Mouse (Mus musculus): ENCODE results near the gene Hcst.

DNA sequence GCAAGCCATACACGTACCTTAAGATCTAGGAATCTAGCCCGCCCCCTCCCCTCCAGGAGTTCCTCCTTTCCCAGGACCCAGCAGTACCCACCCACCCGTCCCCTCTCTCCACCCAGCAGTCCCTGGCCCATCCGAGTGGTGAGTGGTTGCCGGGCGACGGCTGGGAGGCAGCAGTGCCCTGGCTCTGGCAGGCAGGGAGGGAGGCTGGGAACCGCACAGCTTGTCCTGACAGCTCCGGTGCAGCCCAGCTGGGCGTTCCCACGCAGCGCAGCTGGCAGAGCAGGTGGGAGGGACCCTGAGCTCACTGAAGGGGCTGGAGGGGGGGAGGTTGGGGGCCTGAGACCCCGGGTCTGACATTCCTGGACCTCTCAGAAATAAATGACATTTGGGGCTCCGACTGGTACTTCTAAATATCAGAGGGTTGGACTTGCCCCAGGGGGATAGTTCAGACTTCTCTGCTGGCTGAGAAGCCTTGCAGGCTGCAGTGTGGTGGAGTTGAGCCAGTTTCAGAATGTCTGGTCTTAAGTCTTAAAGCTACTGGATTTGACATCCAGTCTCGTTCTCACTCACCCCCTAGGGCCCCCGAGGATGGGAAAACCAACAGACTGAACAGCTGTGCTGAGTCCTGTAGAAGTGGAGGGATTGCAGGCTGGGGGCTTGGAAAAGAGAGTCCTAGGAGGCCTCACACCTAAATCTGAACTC lies 38.1 kb upstream of the Hcst start, which contains the start of the genes Kirrel2 and Nphs1:
- TF ChIP-seq CTCF (IDR thresholded peaks at IDR 0.05; ENCODE audit: insufficient read depth, low read depth, low read length) (no peak), POLR2A (IDR thresholded peaks at IDR 0.05; ENCODE audit: insufficient read depth, low read depth, low read length) (no peak)
